Mouse (Mus musculus): Measurements from ENCODE around the gene Slco2a1.

The Slco2a1 gene

DNA sequence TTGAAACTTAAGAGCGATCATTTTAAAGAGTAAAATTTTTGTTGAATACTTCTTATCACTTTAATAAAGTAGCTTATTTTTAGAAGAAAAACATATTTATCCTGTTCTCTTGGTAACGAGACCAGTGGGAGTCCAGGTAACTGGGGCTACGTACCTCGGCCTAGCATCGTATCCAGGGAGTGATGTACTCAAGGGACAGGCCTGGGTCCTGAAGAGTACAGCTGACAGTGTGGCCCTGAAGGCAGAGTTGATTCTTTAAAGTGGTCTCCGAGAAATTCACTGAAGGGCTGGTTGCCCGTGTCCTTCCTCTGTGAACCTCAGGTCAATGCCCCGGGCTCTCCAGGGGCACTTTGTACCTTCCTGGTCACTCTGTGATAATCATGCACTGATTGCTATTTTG, 129.4 kb downstream of the Slco2a1 start:
- no peak for DNase-seq (ENCODE audit: low spot score in 2 of 2)

DNA sequence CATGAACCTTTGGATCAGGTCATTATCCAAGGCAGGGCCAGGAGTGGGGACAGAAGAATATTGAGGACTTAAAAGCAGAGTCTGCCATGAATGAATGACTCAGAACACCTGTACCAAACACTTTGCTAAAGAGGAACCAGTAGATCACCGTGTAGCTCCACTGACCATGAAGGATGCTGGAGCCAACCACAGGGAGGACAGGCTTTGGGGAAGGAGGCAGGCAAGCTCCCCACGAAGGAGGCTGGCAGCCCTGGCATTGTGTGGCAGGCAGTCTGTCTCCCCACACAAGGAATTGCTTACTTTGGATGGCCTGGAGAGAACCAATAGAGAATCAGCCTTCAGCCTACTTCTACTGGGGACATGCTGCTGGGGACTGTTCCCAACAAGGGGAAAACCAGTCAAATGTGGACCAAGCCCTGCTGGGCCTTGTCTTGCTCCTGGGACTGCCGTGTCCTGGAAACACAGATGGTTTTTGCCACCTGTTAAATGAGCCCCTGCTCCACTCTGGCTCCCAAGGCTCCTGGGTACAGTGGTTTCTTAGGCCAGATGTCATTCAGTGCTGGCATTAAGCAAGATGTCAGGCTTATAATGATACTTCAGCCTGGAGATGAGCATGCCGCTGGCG, 130.3 kb downstream of the Slco2a1 start:
- DNase-seq (ENCODE audit: low spot score in 2 of 2): no peak

DNA sequence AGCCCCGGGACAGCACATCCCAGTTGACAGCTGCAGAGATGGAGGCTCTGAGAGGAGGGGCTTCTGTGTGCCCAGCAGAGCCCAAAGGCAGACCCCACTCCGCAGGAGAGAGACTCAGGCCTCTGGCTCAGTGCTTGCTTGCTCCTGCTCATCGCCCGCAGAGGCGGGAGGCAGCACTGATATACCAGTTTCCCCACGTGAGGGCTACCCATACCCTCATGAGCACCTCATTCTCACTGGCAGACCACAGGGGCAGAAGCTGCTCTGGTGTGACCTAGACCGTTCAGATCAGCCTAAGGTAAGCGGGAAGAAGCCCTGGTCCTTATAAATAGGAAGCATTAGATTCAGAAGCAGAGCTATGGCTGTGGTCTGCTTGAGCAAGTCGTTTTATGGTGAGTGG, 131.3 kb downstream of the Slco2a1 start:
- DNase-seq (ENCODE audit: low spot score in 2 of 2): no peak

GRCm38 (mm10) chr9:103120231-103120630, 131.7 kb downstream of the Slco2a1 start:
- DNase-seq (ENCODE audit: low spot score in 2 of 2): no peak

GRCm38 (mm10) chr9:103121546-103121945, 133.0 kb downstream of the Slco2a1 start:
- DNase-seq (ENCODE audit: low spot score in 2 of 2): no peak

- no peak for DNase-seq (ENCODE audit: low spot score in 2 of 2)
Observed at GRCm38 (mm10) chr9:103124746-103125145, 136.2 kb downstream of the Slco2a1 start.

DNA sequence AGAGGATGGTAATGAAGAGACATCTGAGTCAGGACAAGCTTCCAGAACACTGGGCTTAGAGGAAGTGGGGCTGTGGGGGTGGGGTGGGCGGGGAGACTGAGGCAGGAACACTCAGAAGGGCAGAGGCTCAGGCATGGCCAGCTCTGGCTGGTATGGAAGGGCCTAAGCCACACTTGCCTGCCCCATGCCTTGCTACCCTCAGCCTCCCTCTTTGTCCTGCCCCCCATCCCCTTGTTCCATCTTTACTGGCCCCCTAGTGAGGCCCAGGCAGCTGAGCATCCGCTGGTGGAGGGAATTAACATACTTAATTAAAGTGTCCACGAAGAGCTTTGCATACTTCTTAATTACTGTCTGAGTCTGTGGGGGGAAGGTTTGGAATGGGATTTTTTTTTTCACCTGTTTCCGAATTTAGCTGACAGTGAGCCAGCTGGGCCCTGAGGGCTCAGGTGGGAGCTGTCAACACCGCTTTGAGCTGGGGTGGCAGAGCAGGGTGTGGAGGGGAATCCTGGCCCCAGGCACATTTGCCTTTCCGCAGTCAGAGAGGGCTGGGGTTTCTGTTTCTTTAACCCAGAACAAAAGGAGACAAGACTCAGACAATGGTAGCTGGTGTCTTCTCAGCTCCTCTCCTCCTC, 145.1 kb downstream of the Slco2a1 start:
- DNase-seq (ENCODE audit: low spot score in 2 of 2): no peak

DNA sequence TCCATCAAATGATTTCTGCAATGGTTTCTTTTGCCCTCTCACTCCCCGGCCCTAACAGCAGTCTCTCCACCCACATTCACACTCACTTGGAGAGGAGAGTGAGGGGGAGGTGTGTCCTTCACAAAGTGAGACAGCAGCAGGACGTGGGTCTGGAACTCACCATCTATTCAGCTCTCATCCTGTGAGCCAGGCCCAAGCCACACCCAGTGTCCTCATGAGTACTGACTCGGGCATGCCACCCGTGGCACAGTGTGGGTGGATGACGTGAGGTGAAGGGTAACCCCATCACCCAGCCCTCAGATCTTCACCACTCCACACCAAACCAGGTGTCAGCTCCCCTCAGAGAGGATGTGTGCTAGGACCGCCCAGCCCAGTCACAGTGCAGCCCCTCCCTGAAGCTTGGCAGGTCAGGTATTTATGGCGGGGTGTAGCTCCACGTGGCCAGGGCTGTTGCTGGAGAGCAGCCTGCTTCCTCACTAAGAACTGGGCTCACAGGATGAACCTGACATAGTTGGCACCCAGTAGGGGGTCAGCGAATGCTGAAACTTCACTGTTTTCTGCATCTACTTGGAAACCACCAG, 146.0 kb downstream of the Slco2a1 start:
- DNase-seq (ENCODE audit: low spot score in 2 of 2): peak; percentile 66 to 73

DNA sequence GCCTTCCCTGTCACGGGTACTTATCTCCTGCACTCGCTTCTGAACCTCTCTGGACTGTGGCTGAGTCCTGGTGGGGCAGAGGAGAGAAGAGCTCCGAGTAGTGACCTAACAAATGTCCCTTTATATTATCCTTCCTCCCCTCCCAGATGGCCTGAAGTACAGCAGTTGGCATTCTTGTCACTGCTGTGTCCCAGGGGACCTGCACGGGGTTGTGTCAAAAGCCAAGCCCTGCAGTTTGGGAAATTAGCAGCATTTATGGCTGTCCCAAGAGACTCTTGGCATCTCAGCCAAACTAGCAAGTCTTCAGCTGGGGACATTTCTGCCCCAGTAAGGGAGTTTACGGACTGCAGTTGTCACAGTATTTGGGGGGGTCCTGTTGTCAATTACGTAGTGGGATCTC, 151.0 kb downstream of the Slco2a1 start:
- DNase-seq (ENCODE audit: low spot score in 2 of 2): no peak

- no peak for DNase-seq (ENCODE audit: low spot score in 2 of 2)
Observed at GRCm38 (mm10) chr9:103140384-103140783, 151.9 kb downstream of the Slco2a1 start.

GRCm38 (mm10) chr9:103141266-103141665, 152.8 kb downstream of the Slco2a1 start:
- no peak for DNase-seq (ENCODE audit: low spot score in 2 of 2)

DNA sequence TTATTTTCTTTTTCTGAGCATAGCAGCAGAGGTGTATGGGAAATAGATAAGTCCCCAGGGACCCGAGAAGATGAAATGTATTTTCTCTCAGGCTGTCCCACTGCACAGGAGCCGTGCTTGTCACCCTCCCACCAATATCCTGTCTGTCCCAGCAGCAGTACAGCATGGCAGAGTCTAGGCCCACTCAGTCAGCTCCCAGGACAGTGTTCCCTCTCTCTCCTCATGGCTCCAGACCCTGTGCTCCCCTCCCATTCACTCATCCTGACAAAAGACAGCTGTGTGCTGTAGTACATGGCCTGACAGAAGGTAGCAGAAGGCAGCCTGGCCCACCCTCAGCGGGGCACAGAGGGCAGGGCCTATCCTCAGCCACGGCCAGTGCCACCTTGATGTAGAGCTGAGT, 155.4 kb downstream of the Slco2a1 start:
- no peak for DNase-seq (ENCODE audit: low spot score in 2 of 2)

DNA sequence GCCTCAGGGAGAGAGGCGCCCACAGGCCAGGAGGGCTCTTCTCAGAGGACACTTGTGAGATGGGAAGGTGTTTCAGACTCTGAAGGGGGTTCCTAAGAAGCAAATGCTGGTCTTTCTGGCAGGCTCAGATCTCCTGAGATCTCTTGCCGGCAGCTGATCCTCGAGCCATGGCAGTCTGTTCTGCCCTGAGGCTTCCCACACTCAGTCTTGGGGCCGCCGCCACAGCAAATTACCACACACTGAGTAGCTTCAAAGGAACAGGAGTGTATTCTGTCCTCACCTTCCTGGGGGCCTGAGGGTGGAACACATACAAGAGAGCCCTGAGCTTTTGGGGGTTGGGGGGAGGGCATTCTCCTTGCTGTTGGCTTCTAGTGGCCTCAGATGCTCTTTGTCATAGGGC, 156.8 kb downstream of the Slco2a1 start:
- no peak for DNase-seq (ENCODE audit: low spot score in 2 of 2)

Measured in frontal cortex, postnatal 36 days (tissue).